Mouse (Mus musculus): ENCODE results near the gene Eif6.

- TF ChIP-seq POLR2A (IDR thresholded peaks at IDR 0.05; ENCODE audit: borderline replicate concordance, extremely low read depth, low read depth, low read length) (no peak), CTCF (IDR thresholded peaks at IDR 0.05; ENCODE audit: insufficient read depth, low read length) (no peak)
Observed at GRCm38 (mm10) chr2:155777688-155777985, 49.1 kb downstream of the Eif6 start.

Measured in lung, adult 2 months (tissue).